Mouse (Mus musculus) layer of hippocampus, adult 8-10 months (tissue): ENCODE measurements at regions not wholly inside any gene's neighbourhood (a gene's known extent, or its start where the extent isn't known, plus 50 kb on each side); places are given as distances from the start of the nearest gene placed in this dataset.

Experiments used
- DNase-seq, 2 experiments: peaks; one replicate each; pipeline ENCODE4 v3.0.0; 2022; ENCODE audit warnings: low spot score in 2 of 2

- no peak for DNase-seq
These were observed 213.8 kb downstream of the Ppp4r2 start for GRCm38 (mm10) chr6:101047195-101047594.

- DNase-seq = no peak
These were observed 215.0 kb downstream of the Ppp4r2 start for GRCm38 (mm10) chr6:101048431-101048830.

- no peak for DNase-seq
These were observed 215.5 kb downstream of the Ppp4r2 start for GRCm38 (mm10) chr6:101048836-101049361.

GRCm38 (mm10) chr6:101054880-101055279, 221.5 kb downstream of the Ppp4r2 start:
- DNase-seq = no peak

- DNase-seq = peak; percentile 15 to 31
These were observed 222.9 kb downstream of the Ppp4r2 start for GRCm38 (mm10) chr6:101056318-101056717.

GRCm38 (mm10) chr6:101059058-101059457, 225.6 kb downstream of the Ppp4r2 start:
- no peak for DNase-seq

GRCm38 (mm10) chr6:101062186-101062585, 228.8 kb downstream of the Ppp4r2 start:
- no peak for DNase-seq

- no peak for DNase-seq
These were observed 242.5 kb downstream of the Ppp4r2 start for GRCm38 (mm10) chr6:101075753-101076516.

GRCm38 (mm10) chr6:101078294-101078693, 244.9 kb downstream of the Ppp4r2 start:
- DNase-seq = no peak

GRCm38 (mm10) chr6:101083676-101084075, 250.3 kb downstream of the Ppp4r2 start:
- no peak for DNase-seq

GRCm38 (mm10) chr6:101092179-101092578, 258.8 kb downstream of the Ppp4r2 start:
- DNase-seq = no peak
